Mouse (Mus musculus): ENCODE measurements at regions not wholly inside any gene's neighbourhood (a gene's known extent, or its start where the extent isn't known, plus 50 kb on each side); places are given as distances from the start of the nearest gene placed in this dataset.

GRCm38 (mm10) chr12:68882503-68882902, 276.5 kb downstream of the Rps29 start:
- H3K4me1 ChIP-seq (ENCODE audit: control insufficient read depth, insufficient read depth, low read length) = no peaks in the 10 kb centered on the region
- no peak overlapping the region for H3K27ac ChIP-seq (ENCODE audit: insufficient read depth, low read depth, low read length)
- no peaks in the 10 kb centered on the region for H3K36me3 ChIP-seq (ENCODE audit: control insufficient read depth, insufficient read depth, low read length)
- H3K4me3 ChIP-seq (ENCODE audit: insufficient read depth, low read depth, low read length) = no peak overlapping the region
- TF ChIP-seq CTCF (conservative IDR thresholded peaks at IDR 0.05; ENCODE audit: insufficient read depth, insufficient read length, low read depth, low read length) (no peak), POLR2A (IDR thresholded peaks at IDR 0.05; ENCODE audit: low read depth, low read length) (no peak)
- 63% methylated on average over 6 of the region's 6 CpGs for WGBS
- DNase-seq = no peak
- no peaks in the 10 kb centered on the region for H3K27me3 ChIP-seq (replicated peaks; ENCODE audit: control insufficient read depth, insufficient read depth, low read length)

- DNase-seq = no peak
- H3K36me3 ChIP-seq (ENCODE audit: control insufficient read depth, insufficient read depth, low read length) = no peaks in the 10 kb centered on the region
- TF ChIP-seq CTCF (conservative IDR thresholded peaks at IDR 0.05; ENCODE audit: insufficient read depth, insufficient read length, low read depth, low read length) = no peak
- no peak for TF ChIP-seq POLR2A (IDR thresholded peaks at IDR 0.05; ENCODE audit: low read depth, low read length)
- no peaks in the 10 kb centered on the region for H3K27me3 ChIP-seq (replicated peaks; ENCODE audit: control insufficient read depth, insufficient read depth, low read length)
- H3K4me1 ChIP-seq (ENCODE audit: control insufficient read depth, insufficient read depth, low read length) = no peaks in the 10 kb centered on the region
- H3K4me3 ChIP-seq (ENCODE audit: insufficient read depth, low read depth, low read length) = no peak overlapping the region
- no peak overlapping the region for H3K27ac ChIP-seq (ENCODE audit: insufficient read depth, low read depth, low read length)
These were observed 279.6 kb downstream of the Rps29 start for GRCm38 (mm10) chr12:68879425-68879824.

GRCm38 (mm10) chr12:68871259-68871658, 287.7 kb downstream of the Rps29 start:
- Histone ChIP-seq H3K36me3 (ENCODE audit: control insufficient read depth, insufficient read depth, low read length) (no peaks in the 10 kb centered on the region), H3K4me1 (ENCODE audit: control insufficient read depth, insufficient read depth, low read length) (no peaks in the 10 kb centered on the region), H3K27ac (ENCODE audit: insufficient read depth, low read depth, low read length) (no peak overlapping the region), H3K27me3 (replicated peaks; ENCODE audit: control insufficient read depth, insufficient read depth, low read length) (no peaks in the 10 kb centered on the region), H3K4me3 (ENCODE audit: insufficient read depth, low read depth, low read length) (no peak overlapping the region)
- DNase-seq = no peak
- WGBS = 92% methylated on average over 4 of the region's 4 CpGs
- TF ChIP-seq CTCF (conservative IDR thresholded peaks at IDR 0.05; ENCODE audit: insufficient read depth, insufficient read length, low read depth, low read length) = no peak
- TF ChIP-seq POLR2A (IDR thresholded peaks at IDR 0.05; ENCODE audit: low read depth, low read length) = no peak

- Histone ChIP-seq H3K27me3 (replicated peaks; ENCODE audit: control insufficient read depth, insufficient read depth, low read length) (no peaks in the 10 kb centered on the region; the same call in 1 of the 2 replicates), H3K4me1 (ENCODE audit: control insufficient read depth, insufficient read depth, low read length) (no peaks in the 10 kb centered on the region), H3K27ac (ENCODE audit: insufficient read depth, low read depth, low read length) (no peak overlapping the region), H3K4me3 (ENCODE audit: insufficient read depth, low read depth, low read length) (no peak overlapping the region), H3K36me3 (ENCODE audit: control insufficient read depth, insufficient read depth, low read length) (no peaks in the 10 kb centered on the region)
- no peak for DNase-seq
- WGBS = 65% methylated on average over 3 of the region's 3 CpGs
- TF ChIP-seq POLR2A (IDR thresholded peaks at IDR 0.05; ENCODE audit: low read depth, low read length) (no peak), CTCF (conservative IDR thresholded peaks at IDR 0.05; ENCODE audit: insufficient read depth, insufficient read length, low read depth, low read length) (no peak)
These were observed 296.0 kb downstream of the Rps29 start for GRCm38 (mm10) chr12:68862991-68863356.

GRCm38 (mm10) chr12:68862313-68862990, 296.5 kb downstream of the Rps29 start:
- peak; percentile 46 for DNase-seq
- H3K27ac ChIP-seq (ENCODE audit: insufficient read depth, low read depth, low read length) = no peak overlapping the region
- no peaks in the 10 kb centered on the region; the same call in 1 of the 2 replicates for H3K27me3 ChIP-seq (replicated peaks; ENCODE audit: control insufficient read depth, insufficient read depth, low read length)
- H3K4me1 ChIP-seq (ENCODE audit: control insufficient read depth, insufficient read depth, low read length) = no peaks in the 10 kb centered on the region
- WGBS = 41% methylated on average over 5 of the region's 5 CpGs
- H3K4me3 ChIP-seq (ENCODE audit: insufficient read depth, low read depth, low read length) = no peak overlapping the region
- TF ChIP-seq CTCF (conservative IDR thresholded peaks at IDR 0.05; ENCODE audit: insufficient read depth, insufficient read length, low read depth, low read length) (no peak), POLR2A (IDR thresholded peaks at IDR 0.05; ENCODE audit: low read depth, low read length) (no peak)
- no peaks in the 10 kb centered on the region for H3K36me3 ChIP-seq (ENCODE audit: control insufficient read depth, insufficient read depth, low read length)

GRCm38 (mm10) chr12:68860332-68860731, 298.7 kb downstream of the Rps29 start:
- Histone ChIP-seq H3K4me1 (ENCODE audit: control insufficient read depth, insufficient read depth, low read length) (no peaks in the 10 kb centered on the region), H3K36me3 (ENCODE audit: control insufficient read depth, insufficient read depth, low read length) (no peaks in the 10 kb centered on the region), H3K4me3 (ENCODE audit: insufficient read depth, low read depth, low read length) (no peak overlapping the region), H3K27ac (ENCODE audit: insufficient read depth, low read depth, low read length) (no peak overlapping the region), H3K27me3 (replicated peaks; ENCODE audit: control insufficient read depth, insufficient read depth, low read length) (no peaks in the 10 kb centered on the region; the same call in 1 of the 2 replicates)
- no peak for TF ChIP-seq POLR2A (IDR thresholded peaks at IDR 0.05; ENCODE audit: low read depth, low read length)
- no peak for TF ChIP-seq CTCF (conservative IDR thresholded peaks at IDR 0.05; ENCODE audit: insufficient read depth, insufficient read length, low read depth, low read length)
- no peak for DNase-seq
- WGBS = 66% methylated on average over 2 of the region's 2 CpGs

- Histone ChIP-seq H3K4me1 (ENCODE audit: control insufficient read depth, insufficient read depth, low read length) (no peaks in the 10 kb centered on the region), H3K27ac (ENCODE audit: insufficient read depth, low read depth, low read length) (no peak overlapping the region), H3K36me3 (ENCODE audit: control insufficient read depth, insufficient read depth, low read length) (no peaks in the 10 kb centered on the region), H3K4me3 (ENCODE audit: insufficient read depth, low read depth, low read length) (no peak overlapping the region), H3K27me3 (replicated peaks; ENCODE audit: control insufficient read depth, insufficient read depth, low read length) (no peaks in the 10 kb centered on the region)
- 85% methylated on average over 9 of the region's 9 CpGs for WGBS
- no peak for TF ChIP-seq POLR2A (IDR thresholded peaks at IDR 0.05; ENCODE audit: low read depth, low read length)
- no peak for DNase-seq
These were observed 309.3 kb downstream of the Rps29 start for GRCm38 (mm10) chr12:68849616-68850140.

All from kidney, adult 2 months (tissue).